Mouse (Mus musculus) left cerebral cortex, postnatal 4 days (tissue): ENCODE data around the gene Notch1. TPM values are rescaled to one million over a fixed set of nuclear protein-coding genes. Genes with fewer than 3 reads are reported as not detected.

ENCODE experiments used
- DNase-seq: peaks from one replicate; pipeline ENCODE4 v3.0.0-alpha.2; 2022
- intact Hi-C: fragments of 180-260 bp; cut with DNase I; formaldehyde crosslinking; loops from one replicate; pipeline ENCODE4 v1.15.1; 2025
- total RNA-seq, 2 experiments: library from RNA; stranded (reverse); gene quantifications; 2 replicates each; pipeline ENCODE4 v1.2.3; 2021

Gene Notch1
- total RNA-seq, 2 experiments from 2014 or later: 39.5 to 42.1 TPM

DNA sequence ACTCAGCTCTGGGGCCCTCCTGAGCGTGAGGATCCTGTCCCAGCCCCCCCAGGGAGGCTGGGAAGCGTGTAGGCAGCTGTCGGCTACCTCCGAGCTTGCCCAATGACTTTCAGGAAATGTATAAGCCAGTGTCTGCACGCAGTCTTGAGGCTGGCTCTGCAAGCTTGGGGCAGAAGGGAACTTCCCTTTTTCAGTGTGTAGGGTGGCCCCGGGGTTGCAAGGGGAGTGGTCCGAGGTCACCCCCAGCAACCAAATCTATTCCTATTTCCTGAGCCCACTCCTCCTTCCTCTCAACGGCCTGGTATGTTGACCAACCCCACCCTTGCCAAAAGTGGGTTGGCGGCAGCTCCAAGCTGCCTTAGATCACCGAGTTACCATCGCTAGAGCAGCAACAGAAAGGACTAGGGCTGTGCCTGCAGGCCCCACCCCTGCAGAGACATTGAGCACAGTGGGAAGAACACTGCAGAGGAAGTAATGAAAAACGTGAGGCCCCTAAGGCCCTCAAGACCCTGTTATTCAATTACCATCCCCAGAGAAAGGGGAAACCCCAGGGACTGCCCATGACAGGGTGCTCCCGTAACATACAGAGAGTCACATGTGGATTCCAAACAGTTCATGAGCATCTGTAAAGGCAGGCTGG lies 33.1 kb downstream of the Notch1 start:
- no peak for DNase-seq
- intact Hi-C loops: no loop called here

GRCm38 (mm10) chr2:26482824-26483223 lies 33.6 kb downstream of the Notch1 start:
- intact Hi-C loops: no loop called here

DNA sequence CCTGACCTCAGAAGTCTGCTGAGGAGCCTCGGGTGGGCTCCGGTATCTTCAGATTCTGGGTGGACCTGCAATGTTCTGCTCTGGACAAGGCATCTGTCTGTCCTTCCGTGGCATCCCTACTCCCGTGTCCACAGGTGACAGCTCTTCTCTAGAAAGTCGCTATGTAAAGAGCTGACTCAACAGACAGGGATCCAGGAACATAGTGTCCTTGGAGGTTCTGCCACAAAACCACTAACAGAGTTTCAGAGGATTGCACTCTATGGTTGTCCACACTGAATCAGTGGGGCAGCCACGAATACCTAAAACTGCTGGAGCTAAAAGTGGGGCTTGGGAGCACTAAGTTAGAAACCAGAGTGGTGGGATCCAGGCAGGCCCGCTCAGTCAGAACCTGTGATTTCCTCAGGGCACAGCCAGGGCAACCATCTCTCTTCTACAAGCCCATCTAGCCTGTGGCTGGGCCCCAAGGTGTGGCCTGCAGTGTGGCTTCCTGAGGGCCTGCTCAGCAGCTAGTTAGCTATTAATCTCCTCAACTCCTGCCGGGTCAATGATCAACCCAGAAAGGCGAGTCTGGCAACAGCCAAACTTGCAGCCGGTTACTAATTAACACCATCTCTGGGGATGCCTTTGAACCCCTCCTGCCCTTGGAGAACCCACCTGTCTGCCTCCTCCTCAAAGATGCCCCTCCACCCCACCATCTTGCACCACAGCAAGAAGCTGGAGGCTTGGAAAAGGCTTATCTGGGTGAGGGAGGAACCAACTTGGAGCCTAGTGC lies 34.6 kb downstream of the Notch1 start:
- DNase-seq: no peak
- intact Hi-C loops: no loop called here

More at GRCm38 (mm10) chr2:26482824-26483223, 33.6 kb downstream of the Notch1 start:
- DNase-seq: no peak

GRCm38 (mm10) chr2:26480911-26481310 lies 35.6 kb downstream of the Notch1 start:
- DNase-seq: no peak

GRCm38 (mm10) chr2:26478685-26479205 lies 37.7 kb downstream of the Notch1 start:
- intact Hi-C loops: no loop called here
- no peak for DNase-seq

More at GRCm38 (mm10) chr2:26480911-26481310, 35.6 kb downstream of the Notch1 start:
- intact Hi-C loops: no loop called here

DNA sequence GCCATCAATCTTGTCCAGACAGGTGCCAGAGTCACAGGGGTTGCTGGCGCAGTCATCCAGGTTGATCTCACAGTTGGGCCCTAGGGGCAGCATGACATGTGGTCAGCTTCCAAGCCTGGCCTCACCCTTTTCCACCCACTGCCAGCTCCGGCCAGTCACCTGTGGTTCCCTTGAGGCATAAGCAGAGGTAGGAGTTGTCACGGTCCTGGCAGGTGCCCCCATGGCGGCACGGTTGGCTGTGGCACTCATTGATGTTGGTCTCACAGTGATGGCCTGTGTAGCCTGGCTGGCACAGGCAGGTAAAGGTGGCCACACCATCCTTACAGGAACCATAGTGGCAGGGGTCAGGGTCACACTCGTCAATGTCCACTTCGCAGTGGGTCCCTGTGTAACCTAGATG lies 38.6 kb downstream of the Notch1 start:
- no peak for DNase-seq
- intact Hi-C loops: no loop called here

- DNase-seq: peak; percentile 58
- intact Hi-C loops: no loop called here
Measured at GRCm38 (mm10) chr2:26475505-26476430, 40.7 kb downstream of the Notch1 start.

DNA sequence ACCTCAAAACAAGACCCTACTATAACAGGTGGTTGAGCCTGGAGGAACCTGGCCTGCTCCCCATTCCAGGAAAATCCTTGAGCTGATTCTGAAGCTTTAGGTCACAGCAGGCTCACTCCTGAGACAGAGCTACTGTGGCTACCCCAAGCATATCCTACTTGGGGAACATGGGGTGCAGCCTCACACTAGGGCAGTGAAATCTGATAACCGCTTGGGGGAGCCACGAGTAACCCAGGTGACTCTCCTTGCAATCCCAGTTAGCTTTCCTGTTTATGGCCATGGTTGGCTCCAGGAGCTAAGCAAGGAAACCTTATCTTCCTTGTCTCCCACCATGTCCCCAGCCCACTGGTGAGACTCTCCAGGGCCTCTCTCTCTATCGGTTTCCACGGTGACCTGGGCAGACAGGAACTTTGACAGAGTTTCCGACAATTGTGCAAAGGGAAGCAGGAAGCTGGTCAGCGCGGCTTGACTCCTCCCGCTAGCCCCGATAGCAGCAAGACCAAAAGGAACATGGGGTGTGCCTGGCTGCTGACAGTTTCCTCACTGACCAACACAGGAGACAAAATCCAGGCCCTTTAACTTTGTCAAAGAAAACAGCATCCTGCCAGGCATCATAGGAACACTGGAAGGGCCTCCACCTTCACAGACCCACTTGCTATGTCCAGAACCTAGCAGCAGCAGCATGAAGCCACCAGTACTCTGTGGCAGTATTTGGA lies 41.5 kb downstream of the Notch1 start:
- no peak for DNase-seq
- intact Hi-C loops: no loop called here

- DNase-seq: peak; percentile 66
Measured at GRCm38 (mm10) chr2:26472312-26473090, 44.0 kb downstream of the Notch1 start.

GRCm38 (mm10) chr2:26471652-26472285 lies 44.7 kb downstream of the Notch1 start:
- intact Hi-C loops: no loop called here
- DNase-seq: peak; percentile 46

More at GRCm38 (mm10) chr2:26472312-26473090, 44.0 kb downstream of the Notch1 start:
- intact Hi-C loops: no loop called here

- intact Hi-C loops: no loop called here
- DNase-seq: no peak
Measured at GRCm38 (mm10) chr2:26470967-26471366, 45.5 kb downstream of the Notch1 start.

DNA sequence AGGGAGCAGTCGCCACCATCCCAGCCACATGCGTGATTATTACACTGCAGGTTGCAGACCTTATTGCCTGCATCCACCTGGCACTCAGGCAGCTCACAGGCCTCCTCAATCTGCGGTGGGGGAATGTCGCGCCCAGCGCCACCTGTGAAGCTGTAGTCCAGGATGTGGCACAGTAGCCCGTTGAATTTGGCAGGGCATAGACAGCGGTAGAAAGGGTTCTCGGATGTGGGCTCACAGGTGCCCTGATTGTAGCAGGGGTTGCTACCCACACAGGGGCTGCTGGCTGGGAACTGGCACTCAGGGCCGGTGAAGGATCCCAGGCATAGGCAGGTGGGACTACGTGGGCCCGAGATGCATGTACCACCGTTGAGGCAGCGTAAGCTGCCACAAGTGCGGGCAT lies 48.1 kb downstream of the Notch1 start:
- no peak for DNase-seq
- intact Hi-C loops: no loop called here

- intact Hi-C loops: no loop called here
- no peak for DNase-seq
Measured at GRCm38 (mm10) chr2:26463412-26463811, 53.1 kb downstream of the Notch1 start.

DNA sequence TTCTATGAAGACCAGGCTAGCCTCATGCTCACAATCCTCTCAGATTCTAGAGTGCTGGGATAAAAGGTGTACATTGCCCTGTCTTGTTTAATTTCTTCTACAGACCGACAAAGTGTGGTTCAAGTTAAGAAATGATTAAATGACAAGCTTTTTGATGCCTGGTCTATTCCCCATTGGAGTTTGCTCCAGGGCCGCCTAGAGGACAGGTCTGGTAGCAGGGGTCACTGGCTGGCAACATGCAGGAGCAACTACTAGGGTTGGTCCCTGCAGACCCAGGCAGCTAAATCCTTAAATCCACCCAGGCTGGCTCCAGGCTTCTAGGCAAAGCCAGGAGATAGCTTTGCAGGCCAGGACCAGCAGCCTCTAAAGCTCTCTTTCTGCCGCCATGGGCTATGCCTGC lies 53.5 kb downstream of the Notch1 start:
- DNase-seq: no peak
- intact Hi-C loops: no loop called here

DNA sequence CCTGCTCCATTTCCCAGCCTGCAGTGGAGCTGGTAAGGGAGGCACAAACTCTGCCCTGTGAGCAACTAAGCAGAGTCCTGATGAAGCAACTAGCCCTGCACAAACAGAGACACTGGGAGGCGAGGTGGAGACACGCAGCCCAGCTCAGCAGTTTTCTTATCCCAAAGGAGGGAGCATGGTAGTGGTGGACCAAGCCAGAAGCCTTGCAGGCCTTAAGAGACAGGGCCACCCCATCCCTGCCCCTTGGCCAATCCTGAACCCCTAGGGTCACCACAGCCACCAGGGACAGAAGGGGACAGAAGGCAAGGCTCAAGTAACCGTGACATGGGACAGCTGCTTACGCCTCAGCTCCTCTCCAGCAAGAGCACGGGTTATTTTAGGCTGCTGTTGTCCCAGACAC lies 54.8 kb downstream of the Notch1 start:
- no peak for DNase-seq
- intact Hi-C loops: no loop called here

DNA sequence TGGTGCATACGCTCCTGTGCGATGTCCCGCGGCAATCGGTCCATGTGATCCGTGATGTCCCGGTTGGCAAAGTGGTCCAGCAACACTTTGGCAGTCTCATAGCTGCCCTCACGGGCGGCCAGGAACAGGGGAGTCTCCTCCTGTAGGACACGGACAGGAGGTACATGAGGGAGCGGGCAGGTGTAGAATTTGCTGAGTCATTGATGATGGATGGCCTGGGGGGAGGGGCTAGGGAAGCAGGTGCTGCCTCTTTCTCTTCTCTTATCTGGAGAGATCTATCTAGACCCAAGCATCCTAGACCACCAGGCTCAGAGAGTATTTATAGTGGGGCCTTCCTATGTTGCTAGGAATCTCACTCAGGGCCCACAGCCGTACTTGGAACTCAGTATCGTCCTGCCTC lies 55.6 kb downstream of the Notch1 start:
- intact Hi-C loops: no loop called here
- DNase-seq: no peak

- intact Hi-C loops: no loop called here
- DNase-seq: no peak
Measured at GRCm38 (mm10) chr2:26460097-26460646, 56.3 kb downstream of the Notch1 start.

DNA sequence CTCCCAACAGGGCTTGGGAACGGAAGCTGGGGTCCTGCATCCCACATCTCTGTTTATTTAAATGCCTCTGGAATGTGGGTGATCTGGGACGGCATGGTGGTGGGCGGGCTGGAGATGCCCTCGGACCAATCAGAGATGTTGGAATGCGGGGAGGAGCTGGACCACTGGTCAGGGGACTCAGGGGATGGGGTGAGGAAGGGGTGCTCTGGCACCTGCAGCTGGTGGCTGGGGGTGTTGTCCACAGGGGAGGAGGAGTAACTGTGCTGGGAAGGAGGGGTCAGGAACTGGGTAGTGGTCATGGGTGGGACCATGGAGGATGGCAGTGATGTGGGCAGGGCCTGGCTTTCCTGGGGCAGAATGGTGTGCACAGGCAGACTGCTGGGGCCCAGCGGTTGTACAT lies 57.0 kb downstream of the Notch1 start:
- intact Hi-C loops: no loop called here

More for the DNA sequence above, 57.0 kb downstream of the Notch1 start:
- no peak for DNase-seq
